In genomic region chr5:111897568-111897967, GRCm38 (mm10) we compare ENCODE assay signal across 16 mouse cellular contexts.
DNase-seq lines count a peak whose midpoint lies in the region; ATAC-seq and TF ChIP-seq lines count a peak whose summit lies in the region.
"Had no signal": no experiment of that assay in that cellular context is flagged by ENCODE, and none has a peak within 500 bp of the region (broad histone marks: within the 10 kb centered on the region; RNA-seq: fewer than 3 reads in every experiment).

No protein-coding gene starts in this region.

- no peak overlapping the region for H3K4me3 ChIP-seq in forebrain, embryonic 12.5 days (replicated peaks)
- H3K4me3 ChIP-seq in forebrain, embryonic 15.5 days, result no peak overlapping the region
- no peak overlapping the region for H3K4me3 ChIP-seq in lung, embryonic 14.5 days (ENCODE audit: low read depth, low read length)
- no peak overlapping the region for H3K4me3 ChIP-seq in ES-Bruce4 (ENCODE audit: low read depth, low read length)
- no peak overlapping the region for H3K4me3 ChIP-seq in hindbrain, postnatal 0 days (ENCODE audit: low read length)
- H3K4me3 ChIP-seq: erythroblast, embryonic 14.5 days; heart, embryonic 15.5 days had no signal

- peak overlapping the region; percentile 83; the same call in 1 of the 2 replicates for H3K27ac ChIP-seq in forebrain, embryonic 12.5 days
- no peak overlapping the region; the same call in 1 of the 2 replicates for H3K27ac ChIP-seq in forebrain, embryonic 15.5 days (replicated peaks)
- H3K27ac ChIP-seq in lung, embryonic 14.5 days (ENCODE audit: low read depth), result no peak overlapping the region
- H3K27ac ChIP-seq in ES-Bruce4 (ENCODE audit: insufficient read depth, low read length), result no peak overlapping the region
- H3K27ac ChIP-seq in hindbrain, postnatal 0 days, result no peak overlapping the region
- H3K27ac ChIP-seq: heart, embryonic 15.5 days had no signal

- H3K27me3 ChIP-seq in forebrain, embryonic 12.5 days, result peaks cover 19% of the 10 kb centered on the region
- H3K27me3 ChIP-seq in forebrain, embryonic 15.5 days, result no peaks in the 10 kb centered on the region
- H3K27me3 ChIP-seq in lung, embryonic 14.5 days (ENCODE audit: insufficient read depth, low read length), result no peaks in the 10 kb centered on the region
- no peaks in the 10 kb centered on the region for H3K27me3 ChIP-seq in ES-Bruce4 (ENCODE audit: control insufficient read depth, insufficient read depth, low read length, poor library complexity, severe bottlenecking)
- 0 out of 2 replicates have a peak, but pooled peaks cover 4% of the 10 kb centered on the region for H3K27me3 ChIP-seq in hindbrain, postnatal 0 days (ENCODE audit: insufficient read depth, low read length)

- TF ChIP-seq EP300 in ES-Bruce4 (IDR thresholded peaks at IDR 0.05; ENCODE audit: insufficient read depth, low read depth, low read length), result no peak

- no peaks in the 10 kb centered on the region for H3K36me3 ChIP-seq in forebrain, embryonic 12.5 days (replicated peaks)
- H3K36me3 ChIP-seq in forebrain, embryonic 15.5 days, result no peaks in the 10 kb centered on the region
- H3K36me3 ChIP-seq in lung, embryonic 14.5 days (ENCODE audit: insufficient read depth), result no peaks in the 10 kb centered on the region
- H3K36me3 ChIP-seq in ES-Bruce4 (ENCODE audit: control insufficient read depth, insufficient read depth, low read length, poor library complexity, severe bottlenecking), result no peaks in the 10 kb centered on the region
- H3K36me3 ChIP-seq in hindbrain, postnatal 0 days (ENCODE audit: insufficient read depth, low read length), result no peaks in the 10 kb centered on the region
- H3K36me3 ChIP-seq: heart, embryonic 15.5 days had no signal

- 60% methylated on average over 4 of the region's 4 CpGs for WGBS in forebrain, embryonic 12.5 days
- WGBS in forebrain, embryonic 15.5 days, result 67% methylated on average over 4 of the region's 4 CpGs
- 55% methylated on average over 4 of the region's 4 CpGs for WGBS in lung, embryonic 14.5 days
- 70% methylated on average over 4 of the region's 4 CpGs for WGBS in hindbrain, postnatal 0 days

- ATAC-seq in forebrain, embryonic 12.5 days (ENCODE audit: low FRiP score), result no peak
- no peak for ATAC-seq in forebrain, embryonic 15.5 days (replicated peaks)
- ATAC-seq in lung, embryonic 14.5 days (ENCODE audit: insufficient read depth), result no peak
- no peak for ATAC-seq in hindbrain, postnatal 0 days
- ATAC-seq: inflammation-experienced regulatory T-cells, adult 6 months had no signal

- no peaks in the 10 kb centered on the region for H3K9me3 ChIP-seq in forebrain, embryonic 12.5 days
- H3K9me3 ChIP-seq in forebrain, embryonic 15.5 days, result no peaks in the 10 kb centered on the region
- H3K9me3 ChIP-seq in lung, embryonic 14.5 days (ENCODE audit: low read depth, low read length), result no peaks in the 10 kb centered on the region
- H3K9me3 ChIP-seq in ES-Bruce4 (replicated peaks; ENCODE audit: control insufficient read depth, insufficient read depth, low read length, poor library complexity, severe bottlenecking), result no peaks in the 10 kb centered on the region
- H3K9me3 ChIP-seq in hindbrain, postnatal 0 days (ENCODE audit: low read length), result no peaks in the 10 kb centered on the region
- H3K9me3 ChIP-seq: heart, embryonic 15.5 days had no signal

- DNase-seq in lung, embryonic 14.5 days, result no peak
- no peak for DNase-seq in lung, postnatal 36 days
- peak; percentile 49 for DNase-seq in hindbrain, postnatal 0 days (ENCODE audit: low spot score)
- no peak for DNase-seq in natural killer cell, adult 2 months (ENCODE audit: low spot score in 2 of 2)
- DNase-seq in thymus, postnatal 25 days, result no peak
- DNase-seq: cerebellum, adult 11-12 months; kidney, postnatal 10 days; lung, postnatal 14 days; thymus, postnatal 14 days had no signal

- H3K9ac ChIP-seq in forebrain, embryonic 12.5 days, result no peak overlapping the region
- H3K9ac ChIP-seq in forebrain, embryonic 15.5 days (replicated peaks), result no peak overlapping the region
- H3K9ac ChIP-seq in lung, embryonic 14.5 days, result no peak overlapping the region
- no peak overlapping the region for H3K9ac ChIP-seq in ES-Bruce4 (ENCODE audit: low read depth, poor library complexity, severe bottlenecking)
- no peak overlapping the region for H3K9ac ChIP-seq in hindbrain, postnatal 0 days (replicated peaks; ENCODE audit: low read length)
- H3K9ac ChIP-seq: heart, embryonic 15.5 days had no signal

- H3K4me1 ChIP-seq in forebrain, embryonic 12.5 days, result peaks cover 63% of the 10 kb centered on the region
- H3K4me1 ChIP-seq in forebrain, embryonic 15.5 days, result peaks cover 45% of the 10 kb centered on the region
- H3K4me1 ChIP-seq in lung, embryonic 14.5 days (ENCODE audit: insufficient read depth), result peaks cover 13% of the 10 kb centered on the region
- no peaks in the 10 kb centered on the region for H3K4me1 ChIP-seq in ES-Bruce4 (ENCODE audit: control insufficient read depth, insufficient read depth, low read length)
- peaks cover 12% of the 10 kb centered on the region for H3K4me1 ChIP-seq in hindbrain, postnatal 0 days (ENCODE audit: insufficient read depth, low read length)

- no peak overlapping the region for H3K4me2 ChIP-seq in forebrain, embryonic 12.5 days
- no peak overlapping the region for H3K4me2 ChIP-seq in forebrain, embryonic 15.5 days (replicated peaks)
- H3K4me2 ChIP-seq in lung, embryonic 14.5 days, result no peak overlapping the region
- H3K4me2 ChIP-seq in hindbrain, postnatal 0 days (ENCODE audit: low read depth, low read length), result no peak overlapping the region
- H3K4me2 ChIP-seq: heart, embryonic 15.5 days; liver, embryonic 11.5 days had no signal

- peak; percentile 39 for TF ChIP-seq CTCF in lung, embryonic 14.5 days (IDR thresholded peaks at IDR 0.05; ENCODE audit: low read depth)
- TF ChIP-seq CTCF in ES-Bruce4 (IDR thresholded peaks at IDR 0.05; ENCODE audit: low read depth, low read length), result peak; percentile 45
- TF ChIP-seq CTCF in hindbrain, postnatal 0 days (IDR thresholded peaks at IDR 0.05; ENCODE audit: low read depth), result peak; percentile 60

- no peak for TF ChIP-seq POLR2A in ES-Bruce4 (IDR thresholded peaks at IDR 0.05; ENCODE audit: insufficient read depth, low read length)
